Mouse (Mus musculus) liver (tissue): ENCODE measurements around the gene Pxn.

ENCODE experiments used
- DNase-seq: peaks from one replicate; pipeline ENCODE4 v3.0.0-alpha.2; 2020; ENCODE audit warnings: mixed read lengths

The Pxn gene

DNA sequence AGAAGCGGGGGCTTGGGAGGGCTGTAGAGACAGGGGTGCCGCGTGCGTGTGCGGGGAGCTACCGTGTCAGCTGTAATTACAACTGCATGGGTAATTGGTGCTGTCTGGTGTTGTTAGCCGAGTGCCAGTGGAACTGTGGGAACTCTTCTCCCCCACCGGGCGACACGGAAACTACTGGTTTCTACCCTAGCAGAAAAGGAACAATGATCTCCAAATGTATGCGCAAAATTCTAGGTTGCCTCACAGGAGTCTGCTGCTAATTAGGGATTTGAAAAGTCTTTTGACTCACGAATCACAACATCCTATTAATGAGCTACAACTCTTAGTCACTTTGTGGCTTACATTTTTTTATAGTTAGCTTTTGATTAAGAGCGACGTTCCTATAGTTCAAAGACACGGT, 79.7 kb downstream of the Pxn start:
- DNase-seq = no peak

DNA sequence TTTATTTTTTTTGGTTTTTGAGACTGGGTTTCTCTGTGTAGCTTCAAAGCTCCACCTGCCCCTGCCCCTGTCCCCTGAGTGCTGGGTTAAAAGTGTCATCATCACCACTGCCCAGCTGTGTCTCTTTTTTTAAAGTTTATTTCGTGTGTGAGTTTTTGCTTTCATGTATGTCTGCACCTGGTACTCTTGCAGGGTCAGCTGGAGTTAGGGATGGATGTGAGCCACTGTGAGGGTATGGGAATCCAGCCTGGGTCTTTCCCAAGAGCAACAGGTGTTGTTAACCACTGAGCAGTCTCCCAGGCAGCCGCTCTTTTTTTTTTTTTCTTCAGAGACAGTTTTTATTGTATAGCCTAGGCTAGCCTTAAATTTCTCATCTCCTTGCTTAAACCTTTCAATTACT, 80.3 kb downstream of the Pxn start:
- no peak for DNase-seq

DNA sequence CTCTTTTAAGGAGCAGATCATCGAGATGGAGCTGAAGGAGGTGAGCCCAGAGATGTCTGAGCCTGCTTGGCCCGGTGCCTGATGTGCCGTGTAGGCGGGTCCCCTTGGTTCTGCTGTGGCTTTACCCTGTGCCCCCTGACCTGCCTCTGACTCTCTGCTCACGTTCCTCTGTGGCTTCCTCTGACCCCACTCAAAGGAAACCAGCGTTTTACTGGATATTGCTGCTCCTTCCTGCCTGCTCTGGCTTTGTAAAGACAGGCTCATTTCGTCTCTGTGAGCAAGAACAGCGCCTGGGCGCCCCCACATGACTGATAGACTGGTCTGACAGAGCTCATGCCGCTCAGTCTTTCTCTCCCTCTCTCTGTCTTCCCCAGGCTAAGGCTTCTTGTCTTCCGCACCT, 84.6 kb downstream of the Pxn start:
- DNase-seq = no peak

DNA sequence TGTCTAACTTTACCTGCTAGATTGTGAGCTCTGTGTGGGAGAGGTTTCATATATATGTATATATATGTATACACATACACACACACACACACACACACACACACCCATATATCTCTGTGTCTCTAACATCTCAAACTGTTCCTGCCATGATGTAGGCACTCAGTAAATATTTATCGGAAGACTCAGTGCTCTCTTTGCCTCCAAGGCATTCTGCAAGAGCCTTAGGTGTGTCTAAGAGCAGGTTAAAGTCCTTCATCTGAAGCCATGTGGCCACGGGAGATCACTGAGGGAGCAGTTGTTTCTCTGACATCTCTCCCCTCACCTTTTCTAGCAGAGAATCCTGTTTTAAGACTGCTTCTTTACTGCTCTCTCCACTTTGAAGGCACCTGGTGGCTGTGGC, 85.0 kb downstream of the Pxn start:
- DNase-seq = no peak

DNA sequence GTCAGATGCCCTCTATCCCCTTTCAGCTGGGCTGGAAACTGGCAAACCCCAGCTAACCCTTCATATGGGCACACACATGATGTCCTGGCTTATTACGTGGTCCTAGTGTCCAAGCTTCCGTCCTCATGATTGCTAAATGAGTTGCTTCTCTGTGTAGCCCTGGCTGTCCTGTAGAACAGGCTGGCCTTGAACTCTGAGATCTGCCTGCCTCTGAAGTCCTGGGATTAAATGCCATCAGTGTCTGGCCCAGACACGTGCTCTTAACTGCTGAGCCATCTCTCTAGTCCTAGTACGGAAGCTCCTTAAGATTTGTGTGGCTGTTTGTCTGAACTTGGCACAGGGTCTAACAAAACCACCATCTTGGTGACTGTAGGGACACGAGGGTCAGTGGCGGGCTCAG, 97.1 kb downstream of the Pxn start:
- DNase-seq = no peak
